9 mouse cellular contexts compared by ENCODE assay signal in genomic region chr13:107879535-107879934, GRCm38 (mm10).
A peak's percentile ranks its signal among the peaks of the same experiment; 100 is the strongest.
DNase-seq lines count a peak whose midpoint lies in the region; ATAC-seq and TF ChIP-seq lines count a peak whose summit lies in the region.
"Had no signal": no experiment of that assay in that cellular context is flagged by ENCODE, and none has a peak within 500 bp of the region (broad histone marks: within the 10 kb centered on the region; RNA-seq: fewer than 3 reads in every experiment).

No protein-coding gene starts in this region.

- 63% methylated on average over 6 of the region's 8 CpGs for WGBS in kidney, embryonic 15.5 days
- 58% methylated on average over 7 of the region's 8 CpGs for WGBS in forebrain, embryonic 15.5 days

- no peak for TF ChIP-seq CTCF in gastrocnemius, adult 2 months (IDR thresholded peaks at IDR 0.05)

- no peak overlapping the region for H3K4me2 ChIP-seq in kidney, embryonic 15.5 days
- H3K4me2 ChIP-seq in forebrain, embryonic 15.5 days (replicated peaks) = no peak overlapping the region

- H3K27ac ChIP-seq in gastrocnemius, adult 2 months = no peak overlapping the region
- H3K27ac ChIP-seq in kidney, embryonic 15.5 days = no peak overlapping the region
- H3K27ac ChIP-seq in forebrain, embryonic 15.5 days (replicated peaks) = no peak overlapping the region
- H3K27ac ChIP-seq: macrophage had no signal

- intact Hi-C loops in gastrocnemius, adult 2 months (cut with DNase I) = no loop called here

- H3K4me3 ChIP-seq in gastrocnemius, adult 2 months = no peak overlapping the region
- no peak overlapping the region for H3K4me3 ChIP-seq in kidney, embryonic 15.5 days (replicated peaks)
- no peak overlapping the region for H3K4me3 ChIP-seq in forebrain, embryonic 15.5 days

- H3K9me3 ChIP-seq in kidney, embryonic 15.5 days (replicated peaks) = no peaks in the 10 kb centered on the region
- peaks cover 3% of the 10 kb centered on the region; the same call in 1 of the 2 replicates for H3K9me3 ChIP-seq in forebrain, embryonic 15.5 days

- peak; percentile 70; the same call in 1 of the 2 replicates for ATAC-seq in kidney, embryonic 15.5 days (replicated peaks; ENCODE audit: low FRiP score)
- no peak for ATAC-seq in forebrain, embryonic 15.5 days (replicated peaks)

- H3K36me3 ChIP-seq in kidney, embryonic 15.5 days = no peaks in the 10 kb centered on the region
- no peaks in the 10 kb centered on the region for H3K36me3 ChIP-seq in forebrain, embryonic 15.5 days

- H3K9ac ChIP-seq in kidney, embryonic 15.5 days = no peak overlapping the region
- H3K9ac ChIP-seq in forebrain, embryonic 15.5 days (replicated peaks) = no peak overlapping the region

- H3K4me1 ChIP-seq in kidney, embryonic 15.5 days = peaks cover 24% of the 10 kb centered on the region
- H3K4me1 ChIP-seq in forebrain, embryonic 15.5 days = peaks cover 46% of the 10 kb centered on the region

- no peaks in the 10 kb centered on the region for H3K27me3 ChIP-seq in kidney, embryonic 15.5 days
- no peaks in the 10 kb centered on the region for H3K27me3 ChIP-seq in forebrain, embryonic 15.5 days

- DNase-seq in gastrocnemius, adult 2 months = peak; percentile 48
- no peak for DNase-seq in gastrocnemius, adult 18-20 months (ENCODE audit: low spot score)
- peak; percentile 70 for DNase-seq in testis, postnatal 10 days (ENCODE audit: low spot score)
- DNase-seq in testis, postnatal 14 days (ENCODE audit: low spot score) = no peak
- no peak for DNase-seq in layer of hippocampus, adult 8-10 months (ENCODE audit: low spot score in 2 of 2)
- DNase-seq in cerebellum, postnatal 36 days = no peak

Comparison
In these comparisons a context has a peak if more than half of its experiments do, and no peak if none do; other contexts are left out.
1. DNase-seq: peak in gastrocnemius, adult 2 months (single experiment) and testis, postnatal 10 days (single experiment); none in gastrocnemius, adult 18-20 months (single experiment), testis, postnatal 14 days (single experiment), layer of hippocampus, adult 8-10 months (0 of 2) and cerebellum, postnatal 36 days (0 of 2).